Mouse (Mus musculus) lung, postnatal 36 days (tissue): ENCODE measurements around the gene Prss8.
"Not testable (repeated sequence)": the region's sequence is repeated elsewhere in the genome, so short reads cannot be mapped to it uniquely, and the experiment has no call there.

Source experiments
- DNase-seq: peaks from one replicate; pipeline ENCODE4 v3.0.0; 2022; ENCODE audit warnings: mixed read lengths

The Prss8 gene

DNA sequence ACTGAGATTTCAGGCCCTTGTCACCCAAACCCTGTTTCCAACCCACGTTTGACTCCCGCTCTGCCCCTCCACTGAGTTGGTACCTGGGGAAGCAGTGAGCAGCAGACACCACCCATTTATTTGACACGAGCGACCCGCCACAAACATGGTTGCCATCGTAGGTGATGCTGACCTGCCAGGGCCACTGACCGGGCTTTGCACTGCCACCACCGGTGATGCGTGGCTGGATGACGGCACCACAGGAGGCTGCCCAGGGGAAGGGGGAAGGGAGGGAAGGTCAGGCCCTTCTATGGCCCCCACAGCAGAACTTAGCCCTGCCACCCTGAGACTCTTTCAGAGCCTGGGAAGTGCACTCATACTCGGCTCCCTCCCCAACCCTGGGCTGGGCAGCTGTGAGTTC lies 2.2 kb downstream of the Prss8 start:
- no peak for DNase-seq

DNA sequence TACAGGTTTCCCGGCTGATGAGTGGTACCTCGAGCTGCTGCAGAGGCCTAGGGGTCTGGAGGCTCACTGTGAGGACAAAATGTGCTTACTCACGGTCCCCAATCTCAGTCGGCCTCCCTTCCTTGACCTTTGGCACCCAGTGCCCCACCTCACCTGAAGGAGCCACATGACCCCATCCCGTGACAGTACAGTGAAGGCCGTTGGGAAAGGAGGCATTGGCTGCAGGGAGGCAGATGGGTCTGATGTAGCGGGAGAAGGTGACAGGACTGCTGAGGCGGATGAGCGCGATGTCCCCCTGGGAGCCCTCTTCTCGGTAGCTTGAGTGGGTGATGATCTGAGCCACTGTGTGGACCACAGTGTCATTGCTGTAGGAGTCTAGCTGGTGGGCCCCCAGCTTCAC lies 3.1 kb downstream of the Prss8 start:
- no peak for DNase-seq

- no peak for DNase-seq
Measured at GRCm38 (mm10) chr7:127926066-127926465, 3.8 kb downstream of the Prss8 start.

- peak; percentile 87 for DNase-seq
Measured at GRCm38 (mm10) chr7:127925252-127925651, 4.7 kb downstream of the Prss8 start.

- DNase-seq = no peak
Measured at GRCm38 (mm10) chr7:127923714-127924113, 6.2 kb downstream of the Prss8 start.

DNA sequence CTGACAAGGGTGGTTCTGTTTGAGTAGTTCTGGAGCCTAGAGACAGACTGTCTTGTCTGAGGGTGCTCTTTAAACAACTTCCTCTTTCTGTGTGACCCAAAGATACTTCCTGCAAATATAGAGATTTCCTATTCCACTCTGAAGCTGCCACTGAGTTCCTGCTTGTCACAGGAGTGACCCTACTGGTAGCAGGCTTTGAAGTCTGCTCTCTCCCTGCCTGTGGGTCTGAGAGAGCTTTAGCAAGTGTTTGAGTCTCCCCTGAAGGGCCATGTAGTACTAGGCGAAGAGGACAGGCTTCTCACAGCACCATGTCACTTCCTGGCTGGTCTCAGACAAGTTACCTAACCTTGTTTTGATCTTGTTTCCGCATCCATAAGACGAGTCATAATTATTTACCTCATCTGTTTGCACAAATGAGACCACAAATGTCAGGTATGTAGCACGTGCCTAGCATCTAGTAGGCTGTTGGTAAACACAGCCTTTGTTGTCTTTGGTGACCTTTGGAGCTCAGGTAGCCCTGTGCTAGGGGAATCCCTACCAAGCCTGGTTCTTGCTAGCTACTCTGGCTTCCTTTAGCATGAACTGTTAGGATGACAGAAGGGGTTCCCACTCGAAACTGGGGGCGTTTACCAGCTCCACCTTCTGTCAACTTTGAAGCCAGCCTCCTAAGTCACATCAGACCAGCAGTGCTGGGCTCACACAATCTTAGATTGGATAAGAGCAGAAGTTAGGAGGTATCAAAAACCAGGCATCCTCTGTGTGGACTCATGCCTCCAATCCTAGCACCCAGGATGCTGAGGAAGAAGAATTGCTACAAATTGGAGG lies 7.2 kb downstream of the Prss8 start:
- DNase-seq = peak; percentile 39

DNA sequence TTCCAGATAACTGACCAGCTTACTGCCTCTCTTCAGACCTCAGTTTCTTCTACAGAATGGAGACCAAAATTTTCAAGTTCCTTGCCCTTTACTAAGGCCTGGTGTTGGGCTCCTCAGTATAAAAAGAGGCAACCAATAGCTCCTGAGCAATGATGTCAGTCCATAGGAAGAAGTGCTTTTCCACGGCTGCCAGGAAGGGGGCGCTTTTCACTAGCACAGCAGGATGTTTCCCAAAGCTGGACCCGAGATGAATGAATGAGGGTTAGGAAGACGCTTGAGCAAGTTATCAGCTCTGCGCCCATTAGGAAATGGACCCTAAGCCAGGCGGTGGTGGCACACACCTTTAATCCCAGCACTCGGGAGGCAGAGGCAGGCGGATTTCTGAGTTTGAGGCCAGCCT lies 8.4 kb downstream of the Prss8 start:
- DNase-seq = peak; percentile 76

- peak; percentile 55 for DNase-seq
Measured at GRCm38 (mm10) chr7:127919290-127919689, 10.6 kb downstream of the Prss8 start.

DNA sequence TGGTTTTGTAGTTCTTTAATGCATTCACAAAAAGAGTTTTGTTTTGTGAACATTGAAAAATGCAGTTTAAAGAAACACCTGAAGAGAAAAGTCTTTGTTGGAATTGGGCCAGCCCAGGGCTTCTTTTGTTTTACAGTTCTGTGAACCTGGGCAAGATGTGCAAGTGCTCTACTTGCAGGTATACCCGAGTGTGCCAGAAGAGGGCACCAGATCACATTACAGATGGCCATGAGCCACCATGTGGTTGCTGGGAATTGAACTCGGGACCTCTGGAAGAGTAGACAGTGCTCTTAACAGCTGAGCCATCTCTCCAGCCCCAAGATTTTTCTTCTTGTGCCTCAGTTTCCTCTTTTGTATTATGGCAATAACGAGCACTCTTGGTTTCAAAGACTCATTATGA lies 11.7 kb downstream of the Prss8 start:
- DNase-seq = peak; percentile 86

DNA sequence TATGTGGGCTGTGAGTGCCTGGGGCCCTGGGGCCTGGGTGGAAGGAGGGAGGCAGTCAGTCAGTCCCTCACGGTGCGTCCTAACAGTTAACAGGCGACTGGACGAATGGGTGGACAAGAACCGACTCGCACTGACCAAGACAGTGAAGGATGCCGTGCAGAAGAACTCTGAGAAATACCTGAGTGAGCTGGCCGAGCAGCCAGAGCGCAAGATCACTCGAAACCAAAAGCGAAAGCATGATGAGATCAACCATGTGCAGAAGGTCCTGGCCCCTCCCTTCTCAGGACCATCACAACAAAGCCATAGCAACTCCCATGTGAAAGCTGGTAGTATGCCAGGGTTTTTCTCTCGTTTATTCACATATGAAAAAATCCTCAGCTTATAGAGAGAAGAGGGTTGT lies 14.6 kb downstream of the Prss8 start:
- DNase-seq = no peak

DNA sequence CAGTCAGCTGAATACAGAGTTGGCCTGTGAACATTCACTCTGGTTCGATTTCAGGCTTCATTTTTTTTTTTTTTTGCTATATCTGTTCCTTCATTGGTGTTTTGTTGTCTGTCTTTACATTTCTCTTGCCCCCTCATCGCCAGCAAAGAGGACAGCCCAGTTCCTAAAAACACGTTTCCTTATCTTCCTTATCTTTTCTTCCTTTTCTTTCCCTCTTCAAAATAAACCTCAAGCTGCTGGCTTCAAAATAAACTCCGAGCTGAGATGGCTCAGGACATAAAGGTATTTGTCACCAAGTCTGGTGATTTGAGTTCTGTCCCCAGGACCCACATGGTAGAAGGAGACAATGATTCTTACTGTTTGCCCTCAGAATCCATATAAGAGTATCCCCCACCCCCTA lies 17.0 kb downstream of the Prss8 start:
- no peak for DNase-seq

GRCm38 (mm10) chr7:127912190-127912871 lies 17.6 kb downstream of the Prss8 start, which contains the start of gene Kat8:
Gene Kat8 (plus strand): TSS chr7:127912516.
- peak; percentile 95 for DNase-seq

DNA sequence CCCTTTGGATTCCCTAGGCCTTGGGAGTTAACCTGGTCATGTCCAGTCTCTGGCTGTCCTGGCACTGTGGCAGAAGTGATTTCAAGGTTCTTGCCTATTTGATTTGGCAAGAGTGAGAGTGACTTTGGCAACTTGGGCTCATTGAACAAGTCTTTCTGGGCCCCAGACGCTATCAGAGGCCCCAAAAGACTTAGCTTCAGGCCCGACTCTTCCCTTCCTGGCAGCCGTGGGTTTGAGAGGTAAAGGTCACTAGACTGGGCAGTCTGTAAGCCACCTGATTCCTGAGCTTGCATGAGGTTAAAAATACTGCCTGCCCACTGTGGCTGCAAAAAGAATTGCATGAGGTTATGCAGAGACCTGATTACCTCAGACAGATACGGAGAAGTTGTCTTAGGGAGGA lies 21.2 kb downstream of the Prss8 start:
- DNase-seq = no peak

DNA sequence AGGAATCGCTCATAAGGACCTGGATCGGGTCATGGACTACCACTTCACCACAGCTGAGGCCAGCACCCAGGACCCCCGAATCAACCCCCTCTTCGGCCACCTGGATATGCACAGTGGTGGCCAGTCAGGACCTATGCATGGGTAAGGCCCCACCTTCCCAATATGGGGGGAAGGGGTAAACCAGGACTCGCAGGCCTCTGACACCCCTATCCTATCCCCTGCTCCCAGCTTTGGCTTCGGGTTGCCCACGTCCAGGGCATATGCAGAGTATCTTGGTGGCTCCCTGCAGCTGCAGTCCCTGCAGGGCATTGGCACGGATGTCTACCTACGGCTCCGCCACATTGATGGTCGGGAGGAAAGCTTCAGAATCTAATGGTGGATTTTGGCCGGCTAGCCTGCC lies 22.0 kb downstream of the Prss8 start:
- no peak for DNase-seq

GRCm38 (mm10) chr7:127903971-127904796 lies 25.7 kb downstream of the Prss8 start, which contains the start of gene Bckdk:
Gene Bckdk (plus strand): TSS chr7:127904082.
- peak; percentile 88 for DNase-seq

GRCm38 (mm10) chr7:127901772-127902171 lies 28.1 kb downstream of the Prss8 start:
- no peak for DNase-seq

- DNase-seq = no peak
Measured at GRCm38 (mm10) chr7:127899997-127900396, 29.9 kb downstream of the Prss8 start.

- peak; percentile 15 for DNase-seq
Measured at GRCm38 (mm10) chr7:127898179-127898956, 31.5 kb downstream of the Prss8 start.

GRCm38 (mm10) chr7:127897542-127897941 lies 32.4 kb downstream of the Prss8 start:
- DNase-seq = no peak

GRCm38 (mm10) chr7:127896384-127896783 lies 33.5 kb downstream of the Prss8 start:
- peak; percentile 79 for DNase-seq

- DNase-seq = not testable (repeated sequence)
Measured at GRCm38 (mm10) chr7:127895891-127896290, 34.0 kb downstream of the Prss8 start.

- peak; percentile 99 for DNase-seq
Measured at GRCm38 (mm10) chr7:127895442-127895841, 34.5 kb downstream of the Prss8 start, which contains the start of the genes Gm21974 and Vkorc1. Gene Gm21974 (minus strand): TSS chr7:127895454. Gene Vkorc1 (minus strand): TSS chr7:127895617.
